Mouse (Mus musculus) embryonic fibroblast, embryonic 13.5 days (primary cell): ENCODE measurements around the gene Mmachc. TPM values are rescaled to one million over a fixed set of nuclear protein-coding genes. Genes with fewer than 3 reads are reported as not detected.

Source experiments
- H3K27ac ChIP-seq: 2 replicates; pipeline ENCODE4 v1.5.1; 2012; ENCODE audit warnings: low read length, control low read depth, inconsistent platforms; ENCODE audit not compliant: insufficient read depth
- H3K4me1 ChIP-seq: 2 replicates; pipeline ENCODE4 v1.6.1; 2011; ENCODE audit warnings: low read length; ENCODE audit not compliant: control insufficient read depth, insufficient read depth
- H3K4me3 ChIP-seq: 2 replicates; pipeline ENCODE4 v1.5.1; 2011; ENCODE audit warnings: mild to moderate bottlenecking, control low read depth, low read length; ENCODE audit not compliant: insufficient read depth
- CTCF ChIP-seq: IDR thresholded peaks from 2 replicates; pipeline ENCODE4 v1.5.1; 2011; ENCODE audit warnings: mild to moderate bottlenecking, control low read depth, low read length, moderate library complexity, borderline replicate concordance; ENCODE audit not compliant: insufficient read depth
- POLR2A ChIP-seq: IDR thresholded peaks from 2 replicates; pipeline ENCODE4 v1.6.1; 2011; ENCODE audit warnings: low read depth, mild to moderate bottlenecking, control low read depth, low read length, moderate library complexity
- polyA plus RNA-seq: library from polyadenylated mRNA; stranded (reverse); fragments of >200 nt; gene quantifications from 2 replicates; pipeline ENCODE4 v1.2.4, GENCODE M21; 2011; ENCODE audit warnings: low read depth; ENCODE audit not compliant: missing spikeins, insufficient read length

Mmachc gene
- polyA plus RNA-seq, 1 experiment, result 22.6 TPM

- TF ChIP-seq CTCF (no peak), POLR2A (no peak)
- H3K4me3 ChIP-seq, result peak overlapping the region; percentile 63
- H3K27ac ChIP-seq, result peak overlapping the region; percentile 8
- H3K4me1 ChIP-seq, result peaks cover 2% of the 10 kb centered on the region; the same call in 1 of the 2 replicates
Observed at GRCm38 (mm10) chr4:116721098-116721628, 13.0 kb upstream of the Mmachc start.

GRCm38 (mm10) chr4:116720343-116721097, 12.3 kb upstream of the Mmachc start, which contains the start of gene Tesk2:
Gene Tesk2 (plus strand): TSS chr4:116720948.
- peak; percentile 64; the same call in 1 of the 2 replicates for TF ChIP-seq POLR2A
- TF ChIP-seq CTCF, result no peak
- H3K4me1 ChIP-seq, result peaks cover 2% of the 10 kb centered on the region; the same call in 1 of the 2 replicates
- peak within 1 kb of the TSS; percentile 63 for H3K4me3 ChIP-seq
- H3K27ac ChIP-seq, result peak within 1 kb of the TSS; percentile 8

GRCm38 (mm10) chr4:116719396-116719795, 11.2 kb upstream of the Mmachc start:
- Histone ChIP-seq H3K4me3 (no peak overlapping the region), H3K27ac (no peak overlapping the region), H3K4me1 (peaks cover 2% of the 10 kb centered on the region; the same call in 1 of the 2 replicates)
- TF ChIP-seq POLR2A (no peak), CTCF (peak; percentile 31; the same call in 1 of the 2 replicates)

GRCm38 (mm10) chr4:116712536-116712935, 4.3 kb upstream of the Mmachc start:
- Histone ChIP-seq H3K4me1 (0 out of 2 replicates have a peak, but pooled peaks cover 3% of the 10 kb centered on the region), H3K4me3 (no peak overlapping the region), H3K27ac (no peak overlapping the region)
- TF ChIP-seq POLR2A (no peak), CTCF (no peak)

GRCm38 (mm10) chr4:116710154-116710553, 1.9 kb upstream of the Mmachc start:
- no peak overlapping the region for H3K4me3 ChIP-seq
- H3K27ac ChIP-seq, result no peak overlapping the region
- TF ChIP-seq POLR2A (no peak), CTCF (no peak)
- H3K4me1 ChIP-seq, result 0 out of 2 replicates have a peak, but pooled peaks cover 3% of the 10 kb centered on the region

- H3K27ac ChIP-seq, result no peak overlapping the region
- TF ChIP-seq POLR2A, result no peak
- TF ChIP-seq CTCF, result no peak
Observed at GRCm38 (mm10) chr4:116708791-116709390, 685 bp upstream of the Mmachc start.

GRCm38 (mm10) chr4:116707666-116708065, 540 bp downstream of the Mmachc start:
- Histone ChIP-seq H3K4me3 (peak overlapping the region; percentile 76), H3K27ac (no peak overlapping the region), H3K4me1 (0 out of 2 replicates have a peak, but pooled peaks cover 3% of the 10 kb centered on the region)
- TF ChIP-seq CTCF, result no peak
- no peak for TF ChIP-seq POLR2A

More at GRCm38 (mm10) chr4:116708791-116709390, 685 bp upstream of the Mmachc start:
- Histone ChIP-seq H3K4me1 (0 out of 2 replicates have a peak, but pooled peaks cover 3% of the 10 kb centered on the region), H3K4me3 (peak overlapping the region; percentile 70)

GRCm38 (mm10) chr4:116703804-116704203, 4.4 kb downstream of the Mmachc start:
- Histone ChIP-seq H3K4me1 (no peaks in the 10 kb centered on the region), H3K27ac (no peak overlapping the region), H3K4me3 (no peak overlapping the region)
- TF ChIP-seq CTCF, result peak; percentile 64
- TF ChIP-seq POLR2A, result no peak

- no peak overlapping the region for H3K27ac ChIP-seq
- H3K4me3 ChIP-seq, result no peak overlapping the region
- no peaks in the 10 kb centered on the region for H3K4me1 ChIP-seq
- no peak for TF ChIP-seq POLR2A
Observed at GRCm38 (mm10) chr4:116700964-116701363, 7.2 kb downstream of the Mmachc start.
